ENCODE assay signal across 33 mouse cellular contexts in the genomic region with DNA sequence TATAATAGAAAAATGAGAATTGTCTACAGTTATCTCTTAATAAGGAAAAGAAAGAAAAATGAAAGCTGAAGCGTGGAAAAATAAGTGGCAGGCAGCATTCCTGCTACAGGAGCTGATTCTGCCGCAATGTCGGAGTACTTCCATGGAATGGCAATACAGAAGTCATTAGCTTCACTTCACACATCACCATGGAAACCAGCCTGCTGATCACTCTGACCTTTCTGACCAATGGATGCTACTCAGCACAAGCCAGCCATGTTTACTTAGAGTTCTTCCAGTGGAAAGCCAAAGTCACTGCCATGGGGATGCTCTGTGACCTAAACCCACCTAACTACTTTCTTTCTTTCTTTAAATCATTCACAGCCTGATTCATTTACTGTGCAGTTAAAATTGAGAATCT.
A peak's percentile ranks its signal among the peaks of the same experiment; 100 is the strongest.
DNase-seq lines count a peak whose midpoint lies in the region; ATAC-seq and TF ChIP-seq lines count a peak whose summit lies in the region.
"Had no signal": no experiment of that assay in that cellular context is flagged by ENCODE, and none has a peak within 500 bp of the region (broad histone marks: within the 10 kb centered on the region; RNA-seq: fewer than 3 reads in every experiment).

No protein-coding gene starts in this region.

- DNase-seq in hindbrain, postnatal 0 days (ENCODE audit: low spot score) = peak; percentile 31
- DNase-seq in ES-E14 (ENCODE audit: low read depth, low spot score) (peak; percentile 8), ZHBTc4 (ENCODE audit: low read depth, low spot score) (peak; percentile 8)
- peak; percentile 36 for DNase-seq in midbrain, embryonic 14.5 days
- DNase-seq in layer of hippocampus, adult 9-10 months (ENCODE audit: low spot score) = no peak
- no peak for DNase-seq in urinary bladder, postnatal 4 days (ENCODE audit: low spot score in 2 of 2)
- DNase-seq: adrenal gland, postnatal 25 days; B cell, adult 2 months; cerebellum, adult 2 months; cerebellum, postnatal 14 days; gastrocnemius, adult 2 months; heart, adult 2 months; kidney, adult 8-10 months; kidney, postnatal 4 days; layer of hippocampus, postnatal 36 days; left cerebral cortex, postnatal 4 days; liver, postnatal 0 days; lung, postnatal 4 days; right cerebral cortex, adult 18-20 months; right cerebral cortex, postnatal 4 days; thymus, adult 18-20 months; thymus, postnatal 25 days had no signal

- no peaks in the 10 kb centered on the region for H3K36me3 ChIP-seq in hindbrain, postnatal 0 days (ENCODE audit: insufficient read depth, low read length)
- no peaks in the 10 kb centered on the region for H3K36me3 ChIP-seq in hindbrain, embryonic 16.5 days (ENCODE audit: control insufficient read depth, insufficient read depth, low read length)
- H3K36me3 ChIP-seq in ES-E14 (ENCODE audit: control insufficient read depth, insufficient read depth, low read length, poor library complexity, severe bottlenecking) = no peaks in the 10 kb centered on the region
- H3K36me3 ChIP-seq in midbrain, embryonic 14.5 days (ENCODE audit: control insufficient read depth, insufficient read depth, low read length) = no peaks in the 10 kb centered on the region
- H3K36me3 ChIP-seq: G1E; heart, embryonic 12.5 days; liver, embryonic 12.5 days; neural tube, embryonic 15.5 days had no signal

- H3K27me3 ChIP-seq in hindbrain, postnatal 0 days (ENCODE audit: insufficient read depth, low read length) = no peaks in the 10 kb centered on the region
- H3K27me3 ChIP-seq in hindbrain, embryonic 16.5 days (replicated peaks; ENCODE audit: control insufficient read depth, insufficient read depth, low read length) = no peaks in the 10 kb centered on the region
- H3K27me3 ChIP-seq in midbrain, embryonic 14.5 days (ENCODE audit: control insufficient read depth, insufficient read depth, low read length) = no peaks in the 10 kb centered on the region
- H3K27me3 ChIP-seq: forebrain, embryonic 13.5 days; heart, embryonic 12.5 days; liver, embryonic 12.5 days; megakaryocyte, embryonic 14.5 days; neural tube, embryonic 15.5 days had no signal

- H3K4me3 ChIP-seq in hindbrain, postnatal 0 days (ENCODE audit: low read length) = no peak overlapping the region
- H3K4me3 ChIP-seq in hindbrain, embryonic 16.5 days (ENCODE audit: low read length) = no peak overlapping the region
- H3K4me3 ChIP-seq in ES-E14 (ENCODE audit: insufficient read depth in 1 of 2, low read depth in 1 of 2, low read length in 2 of 2, poor library complexity in 1 of 2, severe bottlenecking in 1 of 2) = no peak overlapping the region
- no peak overlapping the region for H3K4me3 ChIP-seq in midbrain, embryonic 14.5 days (replicated peaks; ENCODE audit: low read depth, low read length)
- H3K4me3 ChIP-seq: forebrain, embryonic 13.5 days; gastrocnemius, adult 2 months; heart, adult 2 months; heart, embryonic 12.5 days; liver, embryonic 12.5 days; megakaryocyte, embryonic 14.5 days; neural tube, embryonic 15.5 days had no signal

- no peak for ATAC-seq in hindbrain, postnatal 0 days
- no peak for ATAC-seq in hindbrain, embryonic 16.5 days
- no peak for ATAC-seq in midbrain, embryonic 14.5 days (ENCODE audit: low FRiP score, low TSS enrichment)
- ATAC-seq: forebrain, embryonic 13.5 days; intestine, embryonic 16.5 days; liver, embryonic 12.5 days; liver, postnatal 0 days; lung, postnatal 0 days had no signal

- H3K9me3 ChIP-seq in hindbrain, postnatal 0 days (ENCODE audit: low read length) = no peaks in the 10 kb centered on the region
- no peaks in the 10 kb centered on the region for H3K9me3 ChIP-seq in hindbrain, embryonic 16.5 days (ENCODE audit: control insufficient read depth, low read length)
- no peaks in the 10 kb centered on the region for H3K9me3 ChIP-seq in ES-E14 (ENCODE audit: control insufficient read depth, insufficient read depth, low read depth, low read length)
- no peaks in the 10 kb centered on the region for H3K9me3 ChIP-seq in midbrain, embryonic 14.5 days (ENCODE audit: control insufficient read depth, low read length)
- H3K9me3 ChIP-seq: forebrain, embryonic 13.5 days; G1E; heart, embryonic 12.5 days; liver, embryonic 12.5 days; neural tube, embryonic 15.5 days had no signal

- in situ Hi-C loops in ES-E14 (cut with MboI; ENCODE audit: low sequenced_read_pairs in 2 of 2, unreplicated experiment in 2 of 2) = no loop called here

- TF ChIP-seq CTCF in hindbrain, postnatal 0 days (IDR thresholded peaks at IDR 0.05; ENCODE audit: low read depth) = no peak

- 58% methylated on average over 3 of the region's 3 CpGs for WGBS in hindbrain, postnatal 0 days
- WGBS in hindbrain, embryonic 16.5 days = 59% methylated on average over 3 of the region's 3 CpGs
- WGBS in midbrain, embryonic 14.5 days = 60% methylated on average over 3 of the region's 3 CpGs

- no peak overlapping the region for H3K4me2 ChIP-seq in hindbrain, postnatal 0 days (ENCODE audit: low read depth, low read length)
- no peak overlapping the region for H3K4me2 ChIP-seq in hindbrain, embryonic 16.5 days (ENCODE audit: low read length)
- H3K4me2 ChIP-seq in midbrain, embryonic 14.5 days (ENCODE audit: low read length) = no peak overlapping the region
- H3K4me2 ChIP-seq: forebrain, embryonic 13.5 days; heart, embryonic 12.5 days; liver, embryonic 12.5 days; neural tube, embryonic 15.5 days had no signal

- H3K27ac ChIP-seq in hindbrain, postnatal 0 days = no peak overlapping the region
- no peak overlapping the region for H3K27ac ChIP-seq in hindbrain, embryonic 16.5 days (ENCODE audit: low read depth, low read length)
- no peak overlapping the region for H3K27ac ChIP-seq in ES-E14 (ENCODE audit: insufficient read depth, low read depth, low read length, poor library complexity, severe bottlenecking)
- H3K27ac ChIP-seq in midbrain, embryonic 14.5 days (replicated peaks; ENCODE audit: low read depth, low read length) = no peak overlapping the region
- H3K27ac ChIP-seq: forebrain, embryonic 13.5 days; gastrocnemius, adult 2 months; heart, adult 2 months; kidney, postnatal 0 days; liver, embryonic 12.5 days; neural tube, embryonic 15.5 days; stomach, postnatal 0 days had no signal

- H3K4me1 ChIP-seq in hindbrain, postnatal 0 days (ENCODE audit: insufficient read depth, low read length) = no peaks in the 10 kb centered on the region
- no peaks in the 10 kb centered on the region for H3K4me1 ChIP-seq in hindbrain, embryonic 16.5 days (ENCODE audit: control insufficient read depth, insufficient read depth, low read depth, low read length)
- 0 out of 4 replicates have a peak, but pooled peaks cover 0 to 2% of the 10 kb centered on the region in 2 experiments for H3K4me1 ChIP-seq in ES-E14 (ENCODE audit: control insufficient read depth in 2 of 2, insufficient read depth in 2 of 2, low read length in 2 of 2, poor library complexity in 1 of 2)
- H3K4me1 ChIP-seq in midbrain, embryonic 14.5 days (ENCODE audit: control insufficient read depth, insufficient read depth, low read length) = no peaks in the 10 kb centered on the region
- H3K4me1 ChIP-seq: forebrain, embryonic 13.5 days; heart, embryonic 12.5 days; liver, embryonic 12.5 days; megakaryocyte, embryonic 14.5 days; neural tube, embryonic 15.5 days had no signal

- no peak overlapping the region for H3K9ac ChIP-seq in hindbrain, postnatal 0 days (replicated peaks; ENCODE audit: low read length)
- H3K9ac ChIP-seq in hindbrain, embryonic 16.5 days (ENCODE audit: low read depth, low read length) = no peak overlapping the region
- no peak overlapping the region for H3K9ac ChIP-seq in ES-E14 (ENCODE audit: insufficient read depth, low read depth, low read length, poor library complexity, severe bottlenecking)
- H3K9ac ChIP-seq in midbrain, embryonic 14.5 days (replicated peaks; ENCODE audit: low read length) = no peak overlapping the region
- H3K9ac ChIP-seq: forebrain, embryonic 13.5 days; heart, embryonic 12.5 days; liver, embryonic 12.5 days; liver, postnatal 0 days; neural tube, embryonic 15.5 days had no signal

TF ChIP-seq in ES-E14, 5 proteins besides CTCF, POLR2A, EP300 and RAD21:
- no peak for TF ChIP-seq MAFK (IDR thresholded peaks at IDR 0.05; ENCODE audit: insufficient read depth, low read depth, low read length)
- no peak for TF ChIP-seq HCFC1 (IDR thresholded peaks at IDR 0.05; ENCODE audit: borderline replicate concordance, insufficient read depth, low read length)
- TF ChIP-seq CHD2 (IDR thresholded peaks at IDR 0.05; ENCODE audit: low read depth, low read length) = no peak
- TF ChIP-seq ZC3H11A (IDR thresholded peaks at IDR 0.05; ENCODE audit: borderline replicate concordance, low read depth, low read length) = no peak
- no peak for TF ChIP-seq ZNF384 (IDR thresholded peaks at IDR 0.05; ENCODE audit: low read depth, low read length)

Comparison
In these comparisons a context has a peak if more than half of its experiments do, and no peak if none do; other contexts are left out.
1. DNase-seq: peak in hindbrain, postnatal 0 days (single experiment), ES-E14 (single experiment), ZHBTc4 (single experiment) and midbrain, embryonic 14.5 days (single experiment); none in layer of hippocampus, adult 9-10 months (single experiment) and urinary bladder, postnatal 4 days (0 of 2).